Mouse (Mus musculus): ENCODE data around the gene Pick1.

- TF ChIP-seq POLR2A (IDR thresholded peaks at IDR 0.05; ENCODE audit: low read depth, low read length) (no peak), CTCF (conservative IDR thresholded peaks at IDR 0.05; ENCODE audit: insufficient read depth, insufficient read length, low read depth, low read length) (no peak)
These were observed 26.4 kb upstream of the Pick1 start for GRCm38 (mm10) chr15:79202575-79202974.

Measured in kidney, adult 2 months (tissue).